Mouse (Mus musculus): ENCODE measurements around the gene Drd1. TPM values are rescaled to one million over a fixed set of nuclear protein-coding genes. Genes with fewer than 3 reads are reported as not detected.

Drd1 gene
- polyA plus RNA-seq, 1 experiment from 2014 or later: not detected

DNA sequence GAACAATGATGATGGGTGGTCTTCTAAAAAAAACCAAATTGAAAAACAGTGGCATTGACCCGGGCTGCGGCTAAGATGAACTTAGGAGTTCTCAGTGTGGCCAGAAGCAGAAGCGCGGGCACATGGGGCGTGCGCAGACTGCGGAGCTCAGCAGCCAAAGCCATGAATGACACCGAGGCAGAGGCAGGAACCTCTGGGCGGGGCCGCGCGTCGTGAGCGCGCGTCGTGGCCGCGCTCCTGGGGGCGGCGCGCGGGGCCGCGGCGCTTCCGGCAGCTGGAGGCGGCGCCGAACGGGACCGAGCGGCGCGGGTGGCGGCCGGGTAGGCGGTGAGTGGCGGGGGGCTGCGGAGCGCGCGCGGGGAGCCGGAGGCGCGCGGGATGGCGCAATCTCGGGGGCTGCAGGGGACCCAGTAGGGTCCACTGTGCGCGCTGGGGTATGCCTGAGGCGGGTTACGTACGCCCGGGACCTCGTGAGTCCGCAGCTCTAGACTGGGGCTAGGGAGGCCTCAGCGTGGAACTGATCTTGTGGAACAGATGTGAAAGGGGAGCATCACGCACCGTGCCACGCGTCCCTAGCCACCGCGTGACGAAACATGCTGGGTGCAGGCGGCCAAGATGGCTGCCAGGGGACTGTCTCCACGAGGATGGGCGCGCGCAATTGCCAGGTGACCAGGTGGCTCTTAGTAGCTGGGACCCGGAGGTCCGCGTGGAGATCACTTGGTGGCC, 16.3 kb upstream of the Drd1 start, which contains the start of gene Sfxn1:
Gene Sfxn1, plus strand, starts transcription at position 264 of the 726 bp plus-strand sequence.
- Histone ChIP-seq H3K9me3 (0 out of 2 replicates have a peak, but pooled peaks cover 4% of the 10 kb centered on the region), H3K9ac (peak within 1 kb of the TSS; percentile 86), H3K4me3 (peak within 1 kb of the TSS; percentile 76), H3K4me2 (replicated peaks) (peak within 1 kb of the TSS; percentile 77), H3K36me3 (no peaks in the 10 kb centered on the region), H3K27me3 (peaks cover 18% of the 10 kb centered on the region), H3K4me1 (peaks cover 29% of the 10 kb centered on the region), H3K27ac (peak within 1 kb of the TSS; percentile 39; the same call in 1 of the 2 replicates)
- under 1% methylated on average over 70 of the region's 74 CpGs for WGBS
- peak; percentile 82 for ATAC-seq (ENCODE audit: low FRiP score, low read depth)

DNA sequence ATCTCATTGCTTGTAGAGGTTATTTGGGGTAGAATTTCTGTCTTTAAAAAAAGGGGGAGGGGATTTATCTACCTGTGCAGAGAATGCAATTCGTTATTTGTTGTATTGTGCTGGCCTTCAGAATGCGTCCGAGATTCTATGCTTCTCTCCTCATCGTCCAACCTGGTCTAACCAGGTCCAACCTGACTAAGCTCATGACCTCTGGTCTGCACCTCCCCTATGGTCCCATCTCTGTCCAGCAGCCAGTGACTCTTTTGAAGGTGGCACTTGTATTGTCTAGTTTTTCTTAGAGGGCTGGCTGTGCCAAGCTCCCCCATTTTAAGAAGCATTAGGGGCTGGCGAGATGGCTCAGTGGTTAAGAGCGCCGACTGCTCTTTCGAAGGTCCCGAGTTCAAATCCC, 15.5 kb upstream of the Drd1 start:
- Histone ChIP-seq H3K4me1 (peaks cover 29% of the 10 kb centered on the region), H3K36me3 (no peaks in the 10 kb centered on the region), H3K4me2 (replicated peaks) (no peak overlapping the region), H3K9ac (no peak overlapping the region), H3K27ac (no peak overlapping the region), H3K27me3 (peaks cover 22% of the 10 kb centered on the region), H3K4me3 (no peak overlapping the region), H3K9me3 (0 out of 2 replicates have a peak, but pooled peaks cover 4% of the 10 kb centered on the region)
- WGBS: 90% methylated on average over 9 of the region's 9 CpGs
- ATAC-seq (ENCODE audit: low FRiP score, low read depth): no peak

DNA sequence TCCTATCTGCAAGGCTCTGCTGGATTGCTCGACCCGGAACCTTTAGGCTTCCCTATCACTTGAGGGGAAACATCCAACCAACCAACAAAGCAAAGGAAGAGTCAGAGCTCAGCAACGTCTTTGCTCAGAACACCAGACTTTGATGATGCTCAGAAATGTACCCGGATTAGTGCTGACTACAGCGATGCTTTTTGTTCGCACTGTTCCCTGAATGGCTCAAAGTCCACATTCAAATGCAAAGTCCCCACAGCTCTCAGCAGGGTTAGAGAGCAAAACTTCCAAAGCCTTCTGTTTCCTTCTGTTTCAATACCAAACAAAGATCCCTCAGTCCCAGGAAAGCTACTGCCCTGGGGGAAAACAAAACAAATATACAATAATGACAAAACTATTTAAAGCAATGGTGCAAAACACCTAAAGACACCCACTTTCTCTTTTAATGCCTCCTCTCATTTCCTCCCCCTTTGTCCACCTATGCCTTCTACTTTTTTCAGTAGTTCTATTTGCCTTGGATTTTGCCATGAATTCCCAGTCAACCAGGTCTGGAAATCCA, 12.2 kb upstream of the Drd1 start:
- Histone ChIP-seq H3K9me3 (0 out of 2 replicates have a peak, but pooled peaks cover 4% of the 10 kb centered on the region), H3K9ac (no peak overlapping the region), H3K4me2 (replicated peaks) (no peak overlapping the region), H3K27ac (no peak overlapping the region), H3K27me3 (peaks cover 44% of the 10 kb centered on the region), H3K36me3 (no peaks in the 10 kb centered on the region), H3K4me1 (peaks cover 8% of the 10 kb centered on the region), H3K4me3 (no peak overlapping the region)
- no peak for ATAC-seq (ENCODE audit: low FRiP score, low read depth)
- 42% methylated on average over 6 of the region's 6 CpGs for WGBS

DNA sequence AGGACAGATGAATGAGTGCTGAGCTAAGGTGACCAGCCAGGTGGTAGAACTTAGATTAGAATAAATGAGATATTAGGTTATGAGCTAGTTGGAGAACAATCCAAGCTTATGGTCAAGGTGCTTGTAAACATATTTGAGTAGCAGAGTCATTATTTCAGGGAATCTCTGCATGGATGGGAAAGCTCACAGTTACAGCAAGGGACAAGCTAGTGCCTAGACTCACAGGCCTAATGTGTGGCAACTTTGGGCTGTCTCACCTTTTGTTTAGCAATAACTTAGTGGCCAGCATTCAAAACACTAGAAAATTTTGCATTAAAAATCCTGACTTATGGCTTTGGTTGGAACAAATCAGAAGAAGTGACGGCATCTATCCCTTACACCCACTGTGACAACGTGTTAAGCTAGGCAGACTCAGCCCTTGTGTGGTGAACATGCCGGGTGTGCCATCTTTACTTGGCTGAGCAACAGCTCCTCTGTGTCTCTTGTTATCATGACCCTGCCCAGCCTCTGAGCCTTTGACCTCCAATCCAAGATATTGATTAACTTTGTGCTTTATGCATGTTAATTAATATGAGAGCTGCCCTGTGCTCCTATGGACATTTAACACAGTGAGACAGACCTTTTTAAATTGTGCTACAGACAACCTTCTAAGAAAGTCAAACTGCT, 10.7 kb upstream of the Drd1 start:
- no peaks in the 10 kb centered on the region for H3K36me3 ChIP-seq
- no peak for ATAC-seq (ENCODE audit: low FRiP score, low read depth)
- no peak overlapping the region for H3K9ac ChIP-seq
- H3K27me3 ChIP-seq: peaks cover 55% of the 10 kb centered on the region
- no peak overlapping the region for H3K4me2 ChIP-seq (replicated peaks)
- 83% methylated on average over 3 of the region's 3 CpGs for WGBS
- no peak overlapping the region for H3K4me3 ChIP-seq
- H3K4me1 ChIP-seq: no peaks in the 10 kb centered on the region
- H3K9me3 ChIP-seq: 0 out of 2 replicates have a peak, but pooled peaks cover 4% of the 10 kb centered on the region
- H3K27ac ChIP-seq: no peak overlapping the region

DNA sequence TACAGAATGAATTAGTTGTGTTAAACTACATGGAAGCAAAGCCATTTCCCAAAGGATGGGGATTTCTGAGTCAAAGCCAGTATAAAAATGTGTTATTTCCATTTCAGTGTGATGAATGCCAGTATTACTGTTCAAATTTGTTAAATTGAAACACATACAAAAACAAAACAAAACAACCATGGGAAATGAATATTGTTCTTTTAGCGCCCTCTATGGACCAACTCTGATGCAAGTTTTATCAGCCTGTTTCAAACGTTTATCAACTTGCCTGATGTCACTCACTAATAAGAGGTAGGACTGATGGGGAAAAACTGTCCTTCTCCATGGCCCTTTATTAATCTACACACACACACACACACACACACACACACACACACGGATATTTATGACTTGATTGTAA, 7.8 kb upstream of the Drd1 start:
- Histone ChIP-seq H3K27ac (no peak overlapping the region), H3K4me2 (replicated peaks) (no peak overlapping the region), H3K9me3 (no peaks in the 10 kb centered on the region), H3K36me3 (no peaks in the 10 kb centered on the region), H3K4me3 (no peak overlapping the region), H3K27me3 (peaks cover 53% of the 10 kb centered on the region), H3K4me1 (no peaks in the 10 kb centered on the region), H3K9ac (no peak overlapping the region)
- ATAC-seq (ENCODE audit: low FRiP score, low read depth): no peak
- WGBS: 0% methylated on average over 3 of the region's 3 CpGs

DNA sequence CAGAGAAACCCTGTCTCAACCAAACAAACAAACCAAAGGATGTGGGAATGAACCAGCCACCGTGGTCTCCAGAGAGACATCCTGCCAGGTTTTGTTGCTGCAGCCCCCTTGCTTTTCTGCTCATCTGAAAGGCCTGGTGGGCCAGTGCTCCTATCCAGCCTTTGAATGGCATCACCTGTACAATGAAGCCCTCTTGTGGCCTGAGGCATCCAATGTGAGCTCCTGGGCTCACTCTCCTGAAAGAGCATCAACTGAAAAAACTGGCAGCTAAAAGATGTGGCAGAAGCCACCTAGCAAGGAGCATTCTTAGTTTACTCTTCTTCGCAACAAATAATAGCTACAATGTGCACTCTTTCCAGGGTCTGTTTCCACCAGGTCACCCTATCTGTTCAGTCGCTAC, 6.6 kb upstream of the Drd1 start:
- no peak overlapping the region for H3K9ac ChIP-seq
- no peaks in the 10 kb centered on the region for H3K36me3 ChIP-seq
- H3K4me3 ChIP-seq: no peak overlapping the region
- no peak overlapping the region for H3K4me2 ChIP-seq (replicated peaks)
- 94% methylated on average over 3 of the region's 3 CpGs for WGBS
- H3K9me3 ChIP-seq: no peaks in the 10 kb centered on the region
- no peak overlapping the region for H3K27ac ChIP-seq
- ATAC-seq (ENCODE audit: low FRiP score, low read depth): no peak
- peaks cover 60% of the 10 kb centered on the region for H3K27me3 ChIP-seq
- H3K4me1 ChIP-seq: no peaks in the 10 kb centered on the region

DNA sequence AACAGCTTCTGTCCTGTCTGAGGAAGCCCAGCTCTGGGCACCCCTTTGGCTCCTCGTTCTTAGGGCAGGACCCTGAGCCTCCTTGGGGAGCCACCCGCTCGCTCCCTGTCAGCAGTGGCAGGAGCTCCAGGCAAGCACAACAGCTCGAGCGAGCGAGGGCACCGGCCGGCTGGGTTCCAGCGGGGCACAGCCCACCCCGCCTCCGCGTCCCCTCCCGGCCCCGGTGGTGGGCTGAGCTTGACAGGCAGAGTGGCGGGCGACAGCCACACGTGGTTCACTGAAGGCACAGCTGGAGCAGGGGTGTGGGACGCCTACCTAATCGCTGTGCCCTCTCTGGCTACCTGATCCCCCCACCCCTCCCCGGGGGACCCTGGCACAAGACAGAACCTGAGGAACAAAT, 543 bp downstream of the Drd1 start:
- 1% methylated on average over 20 of the region's 20 CpGs for WGBS
- Histone ChIP-seq H3K36me3 (no peaks in the 10 kb centered on the region), H3K27me3 (peaks cover 85% of the 10 kb centered on the region), H3K9ac (peak overlapping the region; percentile 48; the same call in 1 of the 2 replicates), H3K4me1 (peaks cover 16% of the 10 kb centered on the region), H3K9me3 (no peaks in the 10 kb centered on the region), H3K4me3 (peak overlapping the region; percentile 48), H3K27ac (no peak overlapping the region), H3K4me2 (replicated peaks) (peak overlapping the region; percentile 87)
- no peak for ATAC-seq (ENCODE audit: low FRiP score, low read depth)

DNA sequence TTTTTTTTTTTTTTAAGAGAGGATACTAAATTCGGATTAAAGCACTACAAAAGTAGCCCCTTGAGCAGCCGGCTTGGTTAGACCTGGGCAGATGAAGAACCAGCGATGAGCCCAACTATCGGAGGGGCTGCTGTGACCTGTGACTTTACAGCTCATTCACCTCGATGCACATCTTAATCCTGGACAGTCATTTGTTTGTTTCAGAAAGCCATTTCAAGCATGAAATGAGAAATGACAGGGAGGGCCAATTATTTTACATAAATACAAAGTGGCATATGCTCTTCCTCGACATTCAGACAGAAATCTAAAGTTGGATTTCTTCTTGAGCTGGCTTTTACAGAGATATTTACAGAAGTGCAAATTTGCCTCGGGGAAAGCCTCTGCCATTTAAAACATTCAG, 3.9 kb downstream of the Drd1 start:
- H3K36me3 ChIP-seq: no peaks in the 10 kb centered on the region
- H3K4me1 ChIP-seq: peaks cover 16% of the 10 kb centered on the region
- no peak for ATAC-seq (ENCODE audit: low FRiP score, low read depth)
- 66% methylated on average over 7 of the region's 7 CpGs for WGBS
- H3K4me3 ChIP-seq: no peak overlapping the region
- peaks cover 74% of the 10 kb centered on the region for H3K27me3 ChIP-seq
- H3K9ac ChIP-seq: no peak overlapping the region
- H3K9me3 ChIP-seq: no peaks in the 10 kb centered on the region
- no peak overlapping the region for H3K4me2 ChIP-seq (replicated peaks)
- no peak overlapping the region for H3K27ac ChIP-seq

DNA sequence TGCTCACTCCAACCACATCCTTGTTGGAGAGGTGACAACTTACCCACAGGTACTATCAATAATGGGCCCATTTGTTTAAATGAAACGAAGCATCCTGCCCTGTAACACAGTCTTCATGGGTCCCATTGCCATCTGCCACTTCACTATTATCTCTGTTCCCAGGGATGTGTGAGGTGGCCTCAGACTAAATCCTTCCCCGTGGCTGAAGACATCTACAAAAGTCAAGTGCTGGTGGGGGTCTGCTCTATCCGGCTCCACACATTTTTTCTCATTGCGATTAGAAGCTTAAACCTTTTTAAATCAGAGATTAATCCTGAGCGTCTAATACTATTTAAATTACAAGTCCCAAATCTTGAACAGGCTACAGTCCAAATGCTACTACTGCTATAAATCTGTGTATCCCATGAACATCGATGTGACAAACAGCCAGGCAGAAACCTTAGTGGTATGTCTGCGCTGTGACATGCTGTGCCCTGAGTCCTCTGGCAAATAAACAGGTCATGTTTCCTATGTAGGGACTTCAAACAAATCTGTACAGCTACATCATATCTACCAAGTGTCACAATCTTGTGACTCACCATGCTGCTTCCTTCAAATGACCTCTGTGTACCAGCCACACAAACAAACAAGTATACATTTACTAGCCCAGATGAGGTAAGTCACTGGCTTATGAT, 6.7 kb downstream of the Drd1 start:
- Histone ChIP-seq H3K9ac (no peak overlapping the region), H3K4me3 (no peak overlapping the region), H3K27ac (no peak overlapping the region), H3K36me3 (no peaks in the 10 kb centered on the region), H3K9me3 (no peaks in the 10 kb centered on the region), H3K4me2 (replicated peaks) (no peak overlapping the region), H3K27me3 (peaks cover 52% of the 10 kb centered on the region), H3K4me1 (0 out of 2 replicates have a peak, but pooled peaks cover 3% of the 10 kb centered on the region)
- ATAC-seq (ENCODE audit: low FRiP score, low read depth): no peak
- 79% methylated on average over 7 of the region's 7 CpGs for WGBS

DNA sequence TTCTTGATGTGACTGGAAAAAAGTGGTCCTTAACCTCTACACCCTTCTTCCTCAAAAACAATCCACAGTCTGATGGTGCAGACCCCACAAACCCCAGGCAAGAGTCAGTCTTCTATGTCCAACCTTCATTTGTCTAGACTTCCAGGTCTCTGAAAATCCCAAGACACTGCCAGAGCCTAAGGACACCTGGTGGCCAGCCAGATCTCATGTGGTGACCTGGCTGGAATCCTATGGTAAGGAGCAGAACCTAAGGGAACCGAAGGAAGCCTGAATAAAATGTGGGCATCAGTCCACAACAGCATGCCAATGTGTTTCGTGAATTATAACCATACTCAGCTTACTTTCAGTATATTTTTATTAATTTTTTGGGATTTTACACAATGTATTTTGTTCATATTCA, 15.2 kb downstream of the Drd1 start:
- Histone ChIP-seq H3K9me3 (no peaks in the 10 kb centered on the region), H3K36me3 (no peaks in the 10 kb centered on the region), H3K27ac (no peak overlapping the region), H3K4me3 (no peak overlapping the region), H3K4me2 (replicated peaks) (no peak overlapping the region), H3K9ac (no peak overlapping the region), H3K4me1 (no peaks in the 10 kb centered on the region), H3K27me3 (peaks cover 18% of the 10 kb centered on the region)
- WGBS: 95% methylated on average over 2 of the region's 2 CpGs
- no peak for ATAC-seq (ENCODE audit: low FRiP score, low read depth)

DNA sequence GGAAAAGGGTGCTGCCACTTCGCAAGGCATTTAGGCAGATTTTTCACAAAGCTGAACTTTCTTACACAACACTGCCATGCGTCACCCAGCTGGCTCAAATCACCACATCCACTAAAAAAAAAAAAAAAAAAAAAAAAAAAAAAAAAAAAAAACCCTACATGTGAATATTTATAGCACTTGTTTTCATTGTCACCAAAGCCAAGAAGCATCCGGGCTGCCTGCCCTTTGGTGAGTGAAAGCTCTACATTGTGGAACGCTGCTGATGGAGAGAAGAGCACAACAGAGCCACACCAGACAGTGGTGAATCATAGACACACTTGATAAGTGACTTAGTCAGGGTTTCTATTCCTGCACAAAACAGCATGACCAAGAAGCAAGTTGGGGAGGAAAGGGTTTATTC, 17.6 kb downstream of the Drd1 start:
- WGBS: 82% methylated on average over 4 of the region's 4 CpGs
- H3K4me1 ChIP-seq: no peaks in the 10 kb centered on the region
- no peak overlapping the region for H3K4me3 ChIP-seq
- peaks cover 9% of the 10 kb centered on the region; the same call in 1 of the 2 replicates for H3K27me3 ChIP-seq
- no peak for ATAC-seq (ENCODE audit: low FRiP score, low read depth)
- no peaks in the 10 kb centered on the region for H3K36me3 ChIP-seq
- no peak overlapping the region for H3K4me2 ChIP-seq (replicated peaks)
- no peaks in the 10 kb centered on the region for H3K9me3 ChIP-seq
- no peak overlapping the region for H3K9ac ChIP-seq
- H3K27ac ChIP-seq: no peak overlapping the region

DNA sequence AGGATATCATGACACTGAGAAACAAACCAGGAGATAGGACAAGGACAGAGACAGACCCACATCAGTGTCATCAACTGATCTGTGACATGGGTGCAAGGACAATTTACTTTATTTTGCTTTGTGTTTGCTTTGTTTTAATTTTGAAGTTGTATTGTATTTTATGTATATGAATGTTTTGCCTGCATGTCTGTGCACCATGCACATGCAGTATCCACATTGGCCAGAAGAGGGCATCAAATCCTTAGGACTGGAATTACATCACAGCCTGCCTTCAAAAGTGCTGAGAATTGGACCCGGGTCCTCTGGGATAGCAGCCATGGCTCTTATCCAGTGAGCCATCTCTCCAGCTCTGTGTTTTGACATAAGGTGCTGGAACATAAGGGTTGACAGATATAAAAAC, 20.0 kb downstream of the Drd1 start:
- WGBS: 65% methylated on average over 1 of the region's 1 CpGs
- Histone ChIP-seq H3K9ac (no peak overlapping the region), H3K27ac (no peak overlapping the region), H3K9me3 (no peaks in the 10 kb centered on the region), H3K27me3 (peaks cover 4% of the 10 kb centered on the region; the same call in 1 of the 2 replicates), H3K4me1 (no peaks in the 10 kb centered on the region), H3K36me3 (no peaks in the 10 kb centered on the region), H3K4me2 (replicated peaks) (no peak overlapping the region), H3K4me3 (no peak overlapping the region)
- ATAC-seq (ENCODE audit: low FRiP score, low read depth): no peak

All from limb, embryonic 13.5 days (tissue).